Mouse (Mus musculus) natural killer cell, adult 2 months (primary cell): Measurements from ENCODE around the gene Pald1.
A peak's percentile ranks its signal among the peaks of the same experiment; 100 is the strongest.

Source experiments
- DNase-seq, 2 experiments: peaks; one replicate each; pipeline ENCODE4 v3.0.0; 2022; ENCODE audit warnings: low spot score in 2 of 2

Pald1 gene

GRCm38 (mm10) chr10:61331046-61331445 is 52.3 kb downstream of the Pald1 start:
- no peak for DNase-seq

GRCm38 (mm10) chr10:61328927-61329326 is 54.4 kb downstream of the Pald1 start:
- no peak for DNase-seq

GRCm38 (mm10) chr10:61327545-61327944 is 55.8 kb downstream of the Pald1 start:
- no peak for DNase-seq

- DNase-seq = no peak
Measured at GRCm38 (mm10) chr10:61325782-61326328, 57.5 kb downstream of the Pald1 start.

- no peak for DNase-seq
Measured at GRCm38 (mm10) chr10:61324717-61325116, 58.6 kb downstream of the Pald1 start.

GRCm38 (mm10) chr10:61318527-61318926 is 64.8 kb downstream of the Pald1 start:
- peak; percentile 26 to 60 for DNase-seq

GRCm38 (mm10) chr10:61315324-61315880 is 67.9 kb downstream of the Pald1 start:
- no peak for DNase-seq

- no peak for DNase-seq
Measured at GRCm38 (mm10) chr10:61313750-61314149, 69.6 kb downstream of the Pald1 start.

GRCm38 (mm10) chr10:61312754-61313153 is 70.6 kb downstream of the Pald1 start:
- DNase-seq = no peak

- no peak for DNase-seq
Measured at GRCm38 (mm10) chr10:61312159-61312558, 71.2 kb downstream of the Pald1 start.

GRCm38 (mm10) chr10:61308706-61309320 is 74.5 kb downstream of the Pald1 start:
- no peak for DNase-seq

- DNase-seq = peak; percentile 56 to 70
Measured at GRCm38 (mm10) chr10:61305928-61306590, 77.3 kb downstream of the Pald1 start.

- DNase-seq = no peak
Measured at GRCm38 (mm10) chr10:61304046-61304445, 79.3 kb downstream of the Pald1 start.

GRCm38 (mm10) chr10:61300996-61301395 is 82.3 kb downstream of the Pald1 start:
- peak; percentile 50 to 71 for DNase-seq

- peak; percentile 87 to 94 for DNase-seq
Measured at GRCm38 (mm10) chr10:61297477-61297876, 85.9 kb downstream of the Pald1 start, which contains the start of gene Prf1. Gene Prf1 (plus strand): TSS chr10:61297833.

- DNase-seq = peak; percentile 35 to 69
Measured at GRCm38 (mm10) chr10:61296713-61297445, 86.5 kb downstream of the Pald1 start.

- DNase-seq = no peak
Measured at GRCm38 (mm10) chr10:61294242-61294641, 89.1 kb downstream of the Pald1 start.

- DNase-seq = no peak
Measured at GRCm38 (mm10) chr10:61290479-61290878, 92.9 kb downstream of the Pald1 start.

- no peak for DNase-seq
Measured at GRCm38 (mm10) chr10:61290016-61290415, 93.3 kb downstream of the Pald1 start.

GRCm38 (mm10) chr10:61286246-61286645 is 97.1 kb downstream of the Pald1 start:
- no peak for DNase-seq

GRCm38 (mm10) chr10:61285271-61285670 is 98.1 kb downstream of the Pald1 start:
- no peak for DNase-seq

GRCm38 (mm10) chr10:61284309-61284708 is 99.0 kb downstream of the Pald1 start:
- DNase-seq = no peak
